Mouse (Mus musculus) heart, adult 10 weeks (tissue): ENCODE results near the gene Map1s. TPM values are rescaled to one million over a fixed set of nuclear protein-coding genes. Genes with fewer than 3 reads are reported as not detected.

Experiments
- polyA plus RNA-seq: library from polyadenylated mRNA; stranded (reverse); fragments of 350-450 nt; fragmentation: Illumina TruSeq; extraction: RNeasy Lipid Tissue Mini Kit (QIAGEN cat#74804); gene quantifications from one replicate; pipeline ENCODE4 v1.2.3, GENCODE M21; 2014; ENCODE audit warnings: low read depth, low replicate concordance

Gene Map1s
- polyA plus RNA-seq: 9.2 TPM

GRCm38 (mm10) chr8:70905831-70906736 lies at the start of gene Map1s:
Gene Map1s, plus strand, starts transcription at chr8:70905932.

GRCm38 (mm10) chr8:70862824-70863641 lies 42.7 kb upstream of the Map1s start, which contains the start of gene Kcnn1:
Gene Kcnn1, minus strand, starts transcription at chr8:70863258.

GRCm38 (mm10) chr8:70873364-70873985 lies 32.3 kb upstream of the Map1s start, which contains the start of gene Ccdc124:
Gene Ccdc124, minus strand, starts transcription at chr8:70873935.

GRCm38 (mm10) chr8:70892022-70892895 lies 13.5 kb upstream of the Map1s start, which contains the start of gene Slc5a5:
Gene Slc5a5, minus strand, starts transcription at chr8:70892757.

GRCm38 (mm10) chr8:70897021-70897680 lies 8.6 kb upstream of the Map1s start, which contains the start of gene Rpl18a:
Gene Rpl18a, minus strand, starts transcription at chr8:70897412.

Other genes starting within 250 kb of the Map1s start
- gene Pgpep1, start 245.5 kb upstream of the Map1s start, polyA plus RNA-seq: 23.9 TPM
- gene Lsm4, start 232.7 kb upstream of the Map1s start, polyA plus RNA-seq: 90.3 TPM
- gene Jund, start 207.0 kb upstream of the Map1s start, polyA plus RNA-seq: 59.5 TPM
- gene Iqcn, start 202.5 kb upstream of the Map1s start, polyA plus RNA-seq: not detected
- not detected for gene Gm3336, start 187.4 kb upstream of the Map1s start, polyA plus RNA-seq
- 7.0 TPM for gene Pde4c, start 182.2 kb upstream of the Map1s start, polyA plus RNA-seq
- gene Rab3a, start 151.3 kb upstream of the Map1s start, polyA plus RNA-seq: 57.6 TPM
- 19.0 TPM for gene Mpv17l2, start 145.0 kb upstream of the Map1s start, polyA plus RNA-seq
- 24.1 TPM for gene Pik3r2, start 129.2 kb upstream of the Map1s start, polyA plus RNA-seq
- gene Mast3, start 100.9 kb upstream of the Map1s start, polyA plus RNA-seq: 6.4 TPM
- gene Il12rb1, start 97.5 kb upstream of the Map1s start, polyA plus RNA-seq: not detected
- 11.1 TPM for gene Arrdc2, start 66.2 kb upstream of the Map1s start, polyA plus RNA-seq
- 15.8 TPM for gene Kcnn1, start 42.7 kb upstream of the Map1s start, polyA plus RNA-seq
- gene Ccdc124, start 32.0 kb upstream of the Map1s start, polyA plus RNA-seq: 55.5 TPM
- gene Slc5a5, start 13.2 kb upstream of the Map1s start, polyA plus RNA-seq: not detected
- 1,294 TPM for gene Rpl18a, start 8.5 kb upstream of the Map1s start, polyA plus RNA-seq